Mouse (Mus musculus) adrenal gland, adult 18-20 months (tissue): ENCODE measurements around the gene Pnpla3. TPM values are rescaled to one million over a fixed set of nuclear protein-coding genes. Genes with fewer than 3 reads are reported as not detected.

Experiments
- DNase-seq, 2 experiments: peaks; one replicate each; pipeline ENCODE4 v3.0.0; 2021 to 2022; ENCODE audit warnings: low spot score in 2 of 2
- microRNA-seq, 2 experiments: library from miRNA; unstranded; fragments of <30 nt; microRNA quantifications; one replicate each; pipeline ENCODE4 v1.2.0; 2021; ENCODE audit warnings: borderline number of aligned reads in 2 of 2
- total RNA-seq, 2 experiments: library from RNA; stranded (reverse); gene quantifications; 1 replicate in 1 of 2; 2 replicates in 1 of 2; pipeline ENCODE4 v1.2.3; 2021

Gene Pnpla3
- total RNA-seq, 2 experiments from 2014 or later = 55.8 to 288 TPM

GRCm38 (mm10) chr15:84216026-84216425, 48.4 kb downstream of the Pnpla3 start:
- DNase-seq = no peak

GRCm38 (mm10) chr15:84216461-84217084, 48.9 kb downstream of the Pnpla3 start:
- DNase-seq = no peak

GRCm38 (mm10) chr15:84217969-84218782, 50.5 kb downstream of the Pnpla3 start:
- no peak for DNase-seq

- no peak for DNase-seq
Observed at GRCm38 (mm10) chr15:84218783-84219271, 51.2 kb downstream of the Pnpla3 start.

- no peak for DNase-seq
Observed at GRCm38 (mm10) chr15:84221539-84221938, 53.9 kb downstream of the Pnpla3 start.

GRCm38 (mm10) chr15:84223423-84223822, 55.8 kb downstream of the Pnpla3 start:
- no peak for DNase-seq

- DNase-seq = no peak
Observed at GRCm38 (mm10) chr15:84224779-84225178, 57.1 kb downstream of the Pnpla3 start.

- DNase-seq = no peak
Observed at GRCm38 (mm10) chr15:84226918-84227317, 59.3 kb downstream of the Pnpla3 start.

GRCm38 (mm10) chr15:84230661-84231060, 63.0 kb downstream of the Pnpla3 start:
- DNase-seq = no peak

GRCm38 (mm10) chr15:84231113-84231712, 63.6 kb downstream of the Pnpla3 start:
- DNase-seq = no peak

- DNase-seq = peak; percentile 62 to 71
Observed at GRCm38 (mm10) chr15:84231721-84232561, 64.3 kb downstream of the Pnpla3 start, which contains the start of gene Parvb. Gene Parvb, plus strand, starts transcription at chr15:84232043.

- DNase-seq = no peak
Observed at GRCm38 (mm10) chr15:84232609-84233008, 65.0 kb downstream of the Pnpla3 start.

GRCm38 (mm10) chr15:84234794-84235581, 67.4 kb downstream of the Pnpla3 start:
- no peak for DNase-seq

GRCm38 (mm10) chr15:84235646-84236045, 68.0 kb downstream of the Pnpla3 start:
- DNase-seq = no peak

Small RNA genes lying within 50 kb of the gene (microRNA-seq; reads per million reads assigned to microRNA genes)
- gene Mir6392 = 0.95 to 4.9 reads per million in 2 experiments

Other genes with a start within 250 kb of the Pnpla3 start
- gene Efcab6, start 102.5 kb upstream of the Pnpla3 start, total RNA-seq = not detected
- gene Sult4a1, start 62.1 kb upstream of the Pnpla3 start, total RNA-seq = 1 to 10 TPM; 4.4 to 4.9 TPM
- under 1 TPM; 0.17 to 0.48 TPM for gene Pnpla5, start 44.7 kb upstream of the Pnpla3 start, total RNA-seq
- gene Samm50, start 24.4 kb downstream of the Pnpla3 start, total RNA-seq = 100 to 1,000 TPM; 148 to 189 TPM
- gene Parvb, start 64.2 kb downstream of the Pnpla3 start, total RNA-seq = 10 to 100 TPM; 15.6 to 24.9 TPM
- gene Parvg, start 156.2 kb downstream of the Pnpla3 start, total RNA-seq = 1 to 10 TPM; 3.4 to 3.8 TPM